Mouse (Mus musculus) forebrain, embryonic 12.5 days (tissue): Measurements from ENCODE around the gene Scgb2b7. TPM values are rescaled to one million over a fixed set of nuclear protein-coding genes. Genes with fewer than 3 reads are reported as not detected.
"Not testable (repeated sequence)": the region's sequence is repeated elsewhere in the genome, so short reads cannot be mapped to it uniquely, and the experiment has no call there.

Experiments
- ATAC-seq: fragments of 200-750 bp; cut with Nextera tagmentation; 2 replicates; pipeline ENCODE4 v1.8.0; 2017; ENCODE audit warnings: moderate TSS enrichment; ENCODE audit not compliant: low FRiP score
- H3K27ac ChIP-seq: fragments of 300-500 bp; sonication (generic); 2 replicates; pipeline ENCODE4 v1.5.1; 2016; ENCODE audit warnings: mild to moderate bottlenecking
- H3K27me3 ChIP-seq: fragments of 300-500 bp; sonication (generic); 2 replicates; pipeline ENCODE4 v1.6.1; 2016; ENCODE audit warnings: mild to moderate bottlenecking
- H3K36me3 ChIP-seq: fragments of 300-500 bp; sonication (generic); replicated peaks from 2 replicates; pipeline ENCODE4 v1.6.1; 2016; ENCODE audit warnings: mild to moderate bottlenecking
- H3K4me1 ChIP-seq: fragments of 300-500 bp; sonication (generic); 2 replicates; pipeline ENCODE4 v1.6.1; 2016
- H3K4me2 ChIP-seq: fragments of 300-500 bp; sonication (generic); 2 replicates; pipeline ENCODE4 v1.6.1; 2016; ENCODE audit warnings: mild to moderate bottlenecking, moderate library complexity
- H3K4me3 ChIP-seq: fragments of 300-500 bp; sonication (generic); replicated peaks from 2 replicates; pipeline ENCODE4 v1.5.1; 2016; ENCODE audit warnings: mild to moderate bottlenecking
- H3K9ac ChIP-seq: fragments of 300-500 bp; sonication (generic); 2 replicates; pipeline ENCODE4 v1.6.1; 2016; ENCODE audit warnings: mild to moderate bottlenecking
- H3K9me3 ChIP-seq: fragments of 300-500 bp; sonication (generic); 2 replicates; pipeline ENCODE4 v1.6.1; 2016
- WGBS: fragments of 180-500 bp; shearing (Covaris S2); methylation state at CpG from one replicate; pipeline ENCODE4 v1.1.7; 2016; 5-methylcytosine and 5-hydroxymethylcytosine counted together
- polyA plus RNA-seq: library from polyadenylated mRNA; unstranded; fragments of >200 nt; fragmentation: Nextera tagmentation; extraction: Ambion mirVana; gene quantifications from 2 replicates; pipeline ENCODE4 v1.2.1, GENCODE M21; 2016

Gene Scgb2b7
- not detected in 2 replicates for polyA plus RNA-seq

DNA sequence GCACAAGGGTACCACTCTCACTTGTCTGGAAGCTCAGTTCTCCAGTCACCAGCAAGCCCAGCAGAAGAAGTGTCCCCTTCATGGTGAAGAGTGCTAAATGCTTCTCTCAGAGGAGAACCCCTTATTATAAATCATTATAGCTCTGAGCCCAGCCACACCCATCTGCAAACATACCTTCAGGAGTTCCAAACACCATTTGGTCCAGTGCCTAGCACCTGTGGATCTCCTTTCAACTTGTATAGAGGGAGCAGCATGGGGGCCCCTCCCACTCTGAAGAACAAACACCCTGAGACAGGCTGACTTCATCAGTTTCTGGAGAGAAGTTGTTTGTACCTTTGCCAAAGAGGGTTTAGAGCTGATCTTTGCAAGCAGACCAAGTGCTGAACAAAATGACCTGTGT, at the start of gene Scgb2b7:
Gene Scgb2b7 (minus strand): TSS at position 101 of the 400 bp plus-strand sequence.
- not testable (repeated sequence) for H3K36me3 ChIP-seq, H3K4me2 ChIP-seq, H3K27ac ChIP-seq, H3K4me3 ChIP-seq, H3K9me3 ChIP-seq, ATAC-seq, H3K27me3 ChIP-seq, H3K4me1 ChIP-seq, H3K9ac ChIP-seq

GRCm38 (mm10) chr7:31712365-31712764, 6.8 kb upstream of the Scgb2b7 start, which contains the start of gene Scgb1b7:
Scgb1b7 (plus strand) TSS chr7:31712665.
- ATAC-seq, H3K27ac ChIP-seq, H3K36me3 ChIP-seq, H3K9me3 ChIP-seq, H3K4me2 ChIP-seq, H3K4me1 ChIP-seq, H3K27me3 ChIP-seq, H3K4me3 ChIP-seq, H3K9ac ChIP-seq: not testable (repeated sequence)
- 85% methylated on average over 5 of the region's 5 CpGs for WGBS

Other genes with a start within 250 kb of the Scgb2b7 start
- not detected in 2 replicates for gene Scgb1b7, start 6.9 kb upstream of the Scgb2b7 start, polyA plus RNA-seq